Mouse (Mus musculus) large intestine, adult 2 months (tissue): Measurements from ENCODE around the gene Zbtb43. TPM values are rescaled to one million over a fixed set of nuclear protein-coding genes. Genes with fewer than 3 reads are reported as not detected.
A peak's percentile ranks its signal among the peaks of the same experiment; 100 is the strongest.

Experiments
- DNase-seq: peaks from one replicate; pipeline ENCODE4 v3.0.0-alpha.2; 2012; ENCODE audit warnings: low read depth, low spot score
- WGBS: fragments of 180-500 bp; shearing (Covaris S2); methylation state at CpG from one replicate; pipeline ENCODE4 v1.1.7; 2018; 5-methylcytosine and 5-hydroxymethylcytosine counted together
- polyA plus RNA-seq: library from polyadenylated mRNA; depleted of rRNA; stranded (reverse); fragments of >200 nt; gene quantifications from 2 replicates; pipeline ENCODE4 v1.2.3, GENCODE M21; 2012; rRNA removed

Gene Zbtb43
- 6.3 and 11.7 TPM in 2 replicates for polyA plus RNA-seq

DNA sequence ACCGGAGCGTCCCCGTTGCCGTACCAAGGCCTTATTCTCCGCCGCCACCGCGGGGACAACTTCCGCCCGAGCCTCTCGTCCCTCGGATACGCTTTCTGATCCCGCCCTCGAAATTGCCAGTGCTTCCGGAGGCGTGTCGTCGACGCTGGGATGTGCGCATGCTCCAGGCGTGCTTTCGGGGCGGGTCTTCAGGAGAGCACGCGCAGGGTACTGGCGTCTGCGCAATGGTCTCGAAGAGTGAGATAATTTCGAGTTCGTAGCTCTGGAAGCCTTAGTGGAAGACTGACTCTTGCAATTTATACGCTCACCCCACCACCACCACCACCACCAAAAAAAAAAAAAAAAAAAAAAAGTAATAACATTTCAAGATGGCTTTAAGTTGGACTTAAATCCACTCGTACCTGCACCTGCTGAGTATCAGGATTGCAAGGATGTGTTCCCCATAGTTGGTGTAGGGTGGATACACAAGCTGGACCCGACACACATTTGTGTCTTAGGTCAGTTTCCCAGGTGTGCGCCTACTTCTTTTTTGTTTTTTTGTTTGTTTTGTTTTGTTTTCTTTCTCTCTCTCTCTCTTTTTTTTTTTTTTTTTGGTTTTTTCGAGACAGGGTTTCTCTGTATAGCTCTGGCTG lies at the start of gene Zbtb43:
Gene Zbtb43 (minus strand): TSS at position 94 of the 632 bp plus-strand sequence.
- peak; percentile 90 for DNase-seq
- 5% methylated on average over 36 of the region's 36 CpGs for WGBS

- WGBS: 11% methylated on average over 19 of the region's 19 CpGs
- peak; percentile 22 for DNase-seq
Measured at GRCm38 (mm10) chr2:33515856-33516255, 47.5 kb upstream of the Zbtb43 start.

GRCm38 (mm10) chr2:33515431-33515830 lies 47.1 kb upstream of the Zbtb43 start:
- WGBS: 23% methylated on average over 8 of the region's 8 CpGs
- DNase-seq: no peak

DNA sequence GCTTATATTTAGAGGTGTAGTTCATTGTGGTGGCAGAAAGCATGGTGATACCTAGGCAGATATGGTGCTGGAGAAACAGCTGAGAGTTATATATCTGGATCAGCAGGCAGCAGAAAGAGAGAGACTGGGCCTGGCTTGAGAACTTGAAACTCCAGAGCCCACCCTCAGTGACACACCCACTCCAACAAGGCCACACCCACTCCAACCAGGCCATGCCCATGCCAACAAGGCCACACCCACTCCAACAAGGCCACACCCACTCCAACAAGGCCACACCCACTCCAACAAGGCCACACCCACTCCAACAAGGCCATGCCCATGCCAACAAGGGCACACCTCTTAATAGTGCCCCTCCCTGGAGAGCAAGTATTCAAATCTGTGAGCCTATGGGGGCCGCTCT lies 42.4 kb upstream of the Zbtb43 start:
- DNase-seq: no peak
- WGBS: 94% methylated on average over 1 of the region's 1 CpGs

- 42% methylated on average over 2 of the region's 2 CpGs for whole genome bisulfite sequencing
- DNase-seq: no peak
Measured at GRCm38 (mm10) chr2:33502602-33503001, 34.2 kb upstream of the Zbtb43 start.

GRCm38 (mm10) chr2:33498280-33498679 lies 29.9 kb upstream of the Zbtb43 start:
- WGBS: 67% methylated on average over 4 of the region's 4 CpGs
- DNase-seq: no peak

GRCm38 (mm10) chr2:33495654-33496053 lies 27.3 kb upstream of the Zbtb43 start:
- no peak for DNase-seq
- 60% methylated on average over 3 of the region's 3 CpGs for WGBS

GRCm38 (mm10) chr2:33492041-33492440 lies 23.7 kb upstream of the Zbtb43 start:
- WGBS: 77% methylated on average over 3 of the region's 3 CpGs
- DNase-seq: no peak

DNA sequence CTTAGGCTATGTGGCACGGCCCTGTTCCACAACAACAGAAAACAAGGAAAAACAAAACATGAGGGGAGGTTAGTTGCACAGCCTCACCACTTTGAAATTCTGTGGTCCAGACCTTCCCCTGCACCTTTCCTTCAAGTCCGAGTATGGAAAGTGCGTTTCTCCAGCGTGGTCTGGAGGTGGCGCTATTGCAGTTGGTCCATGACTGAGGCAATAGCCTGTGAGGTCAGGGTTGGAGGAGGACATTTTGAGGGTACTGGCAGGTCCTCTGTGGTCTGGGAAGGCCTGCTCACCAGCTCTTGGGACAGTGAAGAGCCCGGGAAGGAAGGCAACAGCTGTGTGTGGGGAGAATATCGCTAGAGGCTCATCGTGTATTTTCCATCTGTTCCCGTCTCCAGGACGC lies 21.2 kb upstream of the Zbtb43 start:
- WGBS: 40% methylated on average over 10 of the region's 10 CpGs
- no peak for DNase-seq

GRCm38 (mm10) chr2:33487332-33487731 lies 19.0 kb upstream of the Zbtb43 start:
- WGBS: 57% methylated on average over 8 of the region's 8 CpGs
- DNase-seq: no peak

DNA sequence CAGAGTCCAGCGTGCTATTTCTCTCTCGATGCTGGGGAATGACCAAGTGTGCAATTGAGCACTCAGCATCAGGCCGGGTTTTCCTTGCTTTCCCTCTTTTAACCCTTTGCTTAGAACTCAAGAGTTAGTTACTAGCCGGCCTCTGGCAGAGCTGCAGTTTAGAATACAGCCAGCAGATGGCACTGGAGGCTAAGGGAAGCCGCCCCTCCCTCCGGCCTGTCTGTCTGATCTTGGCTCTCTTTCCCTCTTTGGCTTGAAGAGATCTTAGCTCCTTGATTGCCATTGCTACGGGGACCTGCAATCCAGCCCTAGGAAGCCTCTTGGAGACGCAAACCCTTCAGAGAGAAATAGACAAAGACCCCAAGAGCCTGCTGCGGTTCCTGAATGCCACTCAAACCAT lies 18.5 kb upstream of the Zbtb43 start:
- WGBS: 7% methylated on average over 9 of the region's 9 CpGs
- DNase-seq: no peak

DNA sequence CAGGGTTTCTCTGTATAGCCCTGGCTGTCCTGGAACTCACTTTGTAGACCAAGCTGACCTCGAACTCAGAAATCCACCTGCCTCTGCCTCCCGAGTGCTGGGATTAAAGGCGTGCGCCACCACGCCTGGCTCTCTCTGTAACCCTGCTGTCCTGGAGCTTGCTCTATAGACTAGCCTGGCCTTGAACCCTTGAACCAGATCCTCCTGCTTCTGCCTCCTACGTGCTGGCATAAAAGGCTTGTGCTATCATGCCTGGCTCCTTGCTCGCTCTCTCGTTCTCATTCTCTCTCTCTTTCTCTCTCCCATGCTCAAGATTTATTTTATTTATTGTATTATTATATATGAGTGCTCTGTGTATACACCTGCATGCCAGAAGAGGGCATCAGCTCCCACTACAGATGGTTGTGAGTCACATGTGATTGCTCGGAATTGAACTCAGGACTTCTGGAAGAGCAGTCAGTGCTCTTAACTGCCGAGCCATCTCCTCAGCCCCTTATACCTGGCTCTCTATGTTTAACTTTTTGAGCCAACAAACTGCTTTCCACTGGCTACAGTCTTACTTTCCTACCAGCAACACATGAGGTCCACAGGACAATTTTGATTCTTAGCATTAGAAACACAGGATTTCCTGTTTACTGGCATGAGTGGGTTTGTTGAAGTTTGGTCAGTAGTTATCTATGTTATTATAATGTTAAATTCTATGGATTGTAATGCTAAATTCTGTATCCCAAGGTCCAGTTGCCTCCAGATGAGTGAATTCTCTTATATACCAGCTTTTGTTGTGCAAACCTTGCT lies 9.8 kb upstream of the Zbtb43 start:
- WGBS: 80% methylated on average over 10 of the region's 10 CpGs
- no peak for DNase-seq

GRCm38 (mm10) chr2:33475961-33476360 lies 7.6 kb upstream of the Zbtb43 start:
- no peak for DNase-seq

- DNase-seq: peak; percentile 45
Measured at GRCm38 (mm10) chr2:33467546-33468465, 553 bp downstream of the Zbtb43 start.

GRCm38 (mm10) chr2:33465966-33466365 lies 2.4 kb downstream of the Zbtb43 start:
- no peak for DNase-seq
- 66% methylated on average over 4 of the region's 4 CpGs for WGBS

More at GRCm38 (mm10) chr2:33467546-33468465, 553 bp downstream of the Zbtb43 start:
- WGBS: 2% methylated on average over 57 of the region's 57 CpGs

DNA sequence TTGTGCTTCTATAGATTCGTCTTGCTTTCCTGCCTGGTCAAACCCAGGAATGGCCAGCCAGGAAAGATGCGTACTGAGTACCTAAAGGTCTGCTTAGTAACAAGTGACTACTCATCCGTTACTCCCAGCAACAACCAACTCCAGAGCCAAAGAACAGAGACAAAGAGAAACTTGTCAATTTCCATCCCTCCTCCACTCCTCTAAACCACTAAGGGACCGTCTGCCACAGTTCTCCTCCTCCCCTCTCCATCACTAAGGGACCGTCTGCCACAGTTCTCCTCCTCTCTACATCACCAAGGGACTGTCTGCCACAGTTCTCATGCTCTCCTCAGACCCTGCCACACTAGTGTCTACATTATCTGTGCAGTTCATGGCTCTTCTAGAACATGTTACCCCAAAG lies 3.1 kb downstream of the Zbtb43 start:
- WGBS: 90% methylated on average over 5 of the region's 5 CpGs
- DNase-seq: no peak

DNA sequence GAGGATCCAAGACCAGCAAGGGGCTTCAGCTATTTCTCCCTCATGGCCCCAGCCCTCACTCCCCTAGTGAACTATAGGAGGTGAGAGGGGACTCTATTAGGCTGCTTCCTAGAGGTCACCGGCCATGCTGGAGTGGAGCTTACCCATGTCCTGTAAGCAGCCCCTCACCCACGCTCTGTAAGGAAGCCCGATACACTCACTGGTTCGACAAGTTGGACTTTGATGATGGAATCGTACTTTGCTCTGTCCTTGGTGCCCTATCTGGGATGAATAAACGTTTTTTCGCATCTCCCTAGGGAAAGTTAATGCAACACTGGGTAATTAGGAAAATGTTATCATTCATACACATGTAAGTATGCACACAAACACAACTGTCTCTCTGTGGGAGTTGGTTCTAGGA lies 6.3 kb downstream of the Zbtb43 start:
- DNase-seq: no peak
- 81% methylated on average over 7 of the region's 7 CpGs for WGBS

GRCm38 (mm10) chr2:33461066-33461465 lies 7.3 kb downstream of the Zbtb43 start:
- no peak for DNase-seq
- WGBS: 64% methylated on average over 1 of the region's 1 CpGs

GRCm38 (mm10) chr2:33459660-33460059 lies 8.7 kb downstream of the Zbtb43 start:
- DNase-seq: no peak
- WGBS: 77% methylated on average over 4 of the region's 4 CpGs

GRCm38 (mm10) chr2:33456696-33457095 lies 11.7 kb downstream of the Zbtb43 start:
- WGBS: 44% methylated on average over 3 of the region's 3 CpGs
- DNase-seq: no peak
